Mouse (Mus musculus): ENCODE results near the gene Fancd2. TPM values are rescaled to one million over a fixed set of nuclear protein-coding genes. Genes with fewer than 3 reads are reported as not detected.
A peak's percentile ranks its signal among the peaks of the same experiment; 100 is the strongest.

Gene Fancd2
- polyA plus RNA-seq, 1 experiment = 13.3 TPM

DNA sequence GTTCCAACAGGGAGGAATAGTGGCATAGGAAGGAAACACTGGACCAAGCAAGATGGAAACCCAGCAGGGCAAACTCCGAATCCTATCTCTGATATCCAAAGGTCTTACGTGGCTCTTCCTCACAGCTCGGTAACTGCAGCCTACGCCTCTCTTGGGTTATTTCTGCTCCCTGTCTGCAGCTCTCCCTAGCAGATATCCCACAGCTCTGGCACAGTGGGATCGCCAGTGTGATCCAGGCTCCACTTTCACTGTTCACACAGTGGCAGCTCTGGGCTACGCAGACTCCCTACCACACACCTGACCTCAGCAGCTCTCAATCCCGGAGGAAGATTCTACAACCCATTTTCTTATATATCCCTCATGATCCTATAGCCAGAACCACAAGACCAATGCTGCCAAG lies 82.7 kb downstream of the Fancd2 start:
- H3K27me3 ChIP-seq (ENCODE audit: control insufficient read depth, insufficient read depth, low read length) = no peaks in the 10 kb centered on the region
- H3K27ac ChIP-seq (ENCODE audit: control insufficient read depth, insufficient read depth, low read length) = no peak overlapping the region
- TF ChIP-seq CTCF (IDR thresholded peaks at IDR 0.05; ENCODE audit: borderline replicate concordance, control insufficient read depth, extremely low read depth, insufficient read depth, low read length, poor library complexity) = no peak
- 99% methylated on average over 7 of the region's 7 CpGs for WGBS
- DNase-seq = no peak
- no peaks in the 10 kb centered on the region for H3K4me1 ChIP-seq (replicated peaks; ENCODE audit: control insufficient read depth, insufficient read depth, low read length)
- H3K36me3 ChIP-seq (ENCODE audit: control insufficient read depth, insufficient read depth, low read length) = peaks cover 35% of the 10 kb centered on the region
- no peak overlapping the region for H3K4me3 ChIP-seq (ENCODE audit: control insufficient read depth, insufficient read depth, low read length)

DNA sequence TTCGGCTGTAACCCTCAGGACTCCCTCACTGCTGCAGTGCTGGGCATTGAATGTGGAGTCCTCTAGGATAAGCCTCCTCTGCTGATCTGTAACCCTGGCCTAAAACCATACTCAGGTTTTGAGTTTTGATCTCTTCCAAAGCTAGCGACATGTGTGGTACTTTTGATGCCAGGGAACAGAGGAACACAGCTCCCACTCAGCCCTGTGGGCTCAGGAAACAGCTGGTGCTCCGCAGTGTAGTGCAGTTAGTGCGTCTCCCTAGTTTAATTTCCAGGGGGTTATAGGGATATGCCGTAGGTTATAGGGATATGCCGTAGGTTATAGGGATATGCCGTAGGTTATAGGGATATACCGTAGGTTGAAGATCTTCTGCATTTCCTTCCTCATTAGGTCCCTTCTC lies 83.5 kb downstream of the Fancd2 start:
- Histone ChIP-seq H3K36me3 (ENCODE audit: control insufficient read depth, insufficient read depth, low read length) (peaks cover 35% of the 10 kb centered on the region), H3K27me3 (ENCODE audit: control insufficient read depth, insufficient read depth, low read length) (no peaks in the 10 kb centered on the region), H3K27ac (ENCODE audit: control insufficient read depth, insufficient read depth, low read length) (no peak overlapping the region), H3K4me1 (replicated peaks; ENCODE audit: control insufficient read depth, insufficient read depth, low read length) (no peaks in the 10 kb centered on the region), H3K4me3 (ENCODE audit: control insufficient read depth, insufficient read depth, low read length) (no peak overlapping the region)
- no peak for TF ChIP-seq POLR2A (IDR thresholded peaks at IDR 0.05; ENCODE audit: control insufficient read depth, extremely low read depth, insufficient read depth, low read length, poor library complexity)
- WGBS = 92% methylated on average over 8 of the region's 8 CpGs
- no peak for DNase-seq

- WGBS = 98% methylated on average over 4 of the region's 4 CpGs
- H3K4me3 ChIP-seq (ENCODE audit: control insufficient read depth, insufficient read depth, low read length) = no peak overlapping the region
- no peak for DNase-seq
Observed at GRCm38 (mm10) chr6:113615489-113615888, 84.0 kb downstream of the Fancd2 start.

GRCm38 (mm10) chr6:113623386-113623785 lies 91.9 kb downstream of the Fancd2 start:
- Histone ChIP-seq H3K36me3 (ENCODE audit: control insufficient read depth, insufficient read depth, low read length) (peaks cover 4% of the 10 kb centered on the region; the same call in 1 of the 2 replicates), H3K4me3 (ENCODE audit: control insufficient read depth, insufficient read depth, low read length) (peak overlapping the region; percentile 25; the same call in 1 of the 2 replicates), H3K4me1 (replicated peaks; ENCODE audit: control insufficient read depth, insufficient read depth, low read length) (peaks cover 10% of the 10 kb centered on the region), H3K27ac (ENCODE audit: control insufficient read depth, insufficient read depth, low read length) (no peak overlapping the region), H3K27me3 (ENCODE audit: control insufficient read depth, insufficient read depth, low read length) (no peaks in the 10 kb centered on the region)
- WGBS = 48% methylated on average over 5 of the region's 5 CpGs
- no peak for DNase-seq
- no peak for TF ChIP-seq POLR2A (IDR thresholded peaks at IDR 0.05; ENCODE audit: control insufficient read depth, extremely low read depth, insufficient read depth, low read length, poor library complexity)
- no peak for TF ChIP-seq CTCF (IDR thresholded peaks at IDR 0.05; ENCODE audit: borderline replicate concordance, control insufficient read depth, extremely low read depth, insufficient read depth, low read length, poor library complexity)

More at GRCm38 (mm10) chr6:113615489-113615888, 84.0 kb downstream of the Fancd2 start:
- Histone ChIP-seq H3K27ac (ENCODE audit: control insufficient read depth, insufficient read depth, low read length) (no peak overlapping the region), H3K4me1 (replicated peaks; ENCODE audit: control insufficient read depth, insufficient read depth, low read length) (no peaks in the 10 kb centered on the region), H3K36me3 (ENCODE audit: control insufficient read depth, insufficient read depth, low read length) (peaks cover 31% of the 10 kb centered on the region), H3K27me3 (ENCODE audit: control insufficient read depth, insufficient read depth, low read length) (no peaks in the 10 kb centered on the region)
- TF ChIP-seq POLR2A (IDR thresholded peaks at IDR 0.05; ENCODE audit: control insufficient read depth, extremely low read depth, insufficient read depth, low read length, poor library complexity) = no peak
- no peak for TF ChIP-seq CTCF (IDR thresholded peaks at IDR 0.05; ENCODE audit: borderline replicate concordance, control insufficient read depth, extremely low read depth, insufficient read depth, low read length, poor library complexity)

DNA sequence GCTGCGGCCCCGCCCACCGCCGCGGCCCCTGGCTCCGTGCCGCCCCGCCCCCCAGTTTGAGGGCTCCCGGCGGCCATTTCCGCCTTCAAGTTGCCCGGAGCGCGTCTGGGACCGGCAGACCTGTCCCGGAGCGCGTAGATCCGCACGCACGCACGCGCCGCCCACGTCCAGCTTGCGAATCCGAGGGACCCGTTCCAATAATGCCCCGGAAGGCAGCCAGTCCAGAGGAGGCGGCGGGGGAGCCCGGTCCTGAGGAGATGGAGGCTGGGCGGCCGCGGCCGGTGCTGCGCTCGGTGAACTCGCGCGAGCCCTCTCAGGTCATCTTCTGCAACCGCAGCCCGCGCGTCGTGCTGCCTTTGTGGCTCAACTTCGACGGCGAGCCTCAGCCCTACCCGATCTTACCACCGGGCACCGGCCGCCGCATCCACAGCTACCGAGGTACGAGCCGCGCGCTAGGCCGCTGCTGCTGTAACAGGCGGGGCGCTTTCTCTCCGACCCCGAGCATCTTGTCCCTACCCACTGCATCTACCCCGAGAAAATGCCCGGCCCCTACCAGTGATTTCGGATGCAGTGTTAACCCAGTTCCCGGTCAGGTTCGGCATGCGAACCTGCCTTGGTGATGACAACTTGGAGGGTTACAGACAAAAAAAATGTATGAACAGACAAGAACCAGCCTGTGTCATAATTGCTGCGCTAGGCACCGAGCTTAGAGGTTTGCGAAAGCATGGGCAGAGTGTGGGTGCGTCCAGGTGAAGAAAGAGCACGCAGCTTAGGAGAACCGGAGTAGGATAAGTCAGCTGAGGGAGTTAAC lies 92.7 kb downstream of the Fancd2 start, which contains the start of gene Vhl:
TSS of gene Vhl (plus strand) at position 19 of the 811 bp plus-strand sequence.
- no peak within 1 kb of the TSS for H3K27ac ChIP-seq (ENCODE audit: control insufficient read depth, insufficient read depth, low read length)
- peaks cover 10% of the 10 kb centered on the region for H3K4me1 ChIP-seq (replicated peaks; ENCODE audit: control insufficient read depth, insufficient read depth, low read length)
- H3K36me3 ChIP-seq (ENCODE audit: control insufficient read depth, insufficient read depth, low read length) = peaks cover 7% of the 10 kb centered on the region
- H3K27me3 ChIP-seq (ENCODE audit: control insufficient read depth, insufficient read depth, low read length) = no peaks in the 10 kb centered on the region
- H3K4me3 ChIP-seq (ENCODE audit: control insufficient read depth, insufficient read depth, low read length) = peak within 1 kb of the TSS; percentile 76
- peak; percentile 85 for DNase-seq
- TF ChIP-seq POLR2A (IDR thresholded peaks at IDR 0.05; ENCODE audit: control insufficient read depth, extremely low read depth, insufficient read depth, low read length, poor library complexity) (no peak), CTCF (IDR thresholded peaks at IDR 0.05; ENCODE audit: borderline replicate concordance, control insufficient read depth, extremely low read depth, insufficient read depth, low read length, poor library complexity) (no peak)
- WGBS = 1% methylated on average over 74 of the region's 76 CpGs

- Histone ChIP-seq H3K4me3 (ENCODE audit: control insufficient read depth, insufficient read depth, low read length) (no peak overlapping the region; the same call in 1 of the 2 replicates), H3K27ac (ENCODE audit: control insufficient read depth, insufficient read depth, low read length) (no peak overlapping the region), H3K4me1 (replicated peaks; ENCODE audit: control insufficient read depth, insufficient read depth, low read length) (peaks cover 10% of the 10 kb centered on the region), H3K36me3 (ENCODE audit: control insufficient read depth, insufficient read depth, low read length) (peaks cover 16% of the 10 kb centered on the region), H3K27me3 (ENCODE audit: control insufficient read depth, insufficient read depth, low read length) (no peaks in the 10 kb centered on the region)
- TF ChIP-seq POLR2A (IDR thresholded peaks at IDR 0.05; ENCODE audit: control insufficient read depth, extremely low read depth, insufficient read depth, low read length, poor library complexity) (no peak), CTCF (IDR thresholded peaks at IDR 0.05; ENCODE audit: borderline replicate concordance, control insufficient read depth, extremely low read depth, insufficient read depth, low read length, poor library complexity) (no peak)
- no peak for DNase-seq
- WGBS = 74% methylated on average over 5 of the region's 5 CpGs
Observed at GRCm38 (mm10) chr6:113624989-113625770, 93.7 kb downstream of the Fancd2 start.

All from thymus, adult 2 months (tissue).